Mouse (Mus musculus) limb, embryonic 14.5 days (tissue): ENCODE results near the gene Etnk2. TPM values are rescaled to one million over a fixed set of nuclear protein-coding genes. Genes with fewer than 3 reads are reported as not detected.

Experiments used
- ATAC-seq: fragments of 200-750 bp; cut with Nextera tagmentation; 2 replicates; pipeline ENCODE4 v1.8.0; 2017; ENCODE audit warnings: low read depth, moderate number of reproducible peaks, moderate TSS enrichment; ENCODE audit not compliant: low FRiP score
- DNase-seq: peaks from one replicate; pipeline ENCODE4 v3.0.0-alpha.2; 2015; ENCODE audit warnings: low spot score
- H3K27ac ChIP-seq: fragments of 300-500 bp; sonication (generic); replicated peaks from 2 replicates; pipeline ENCODE4 v1.5.1; 2014; ENCODE audit warnings: low read depth, mild to moderate bottlenecking, low read length, moderate library complexity, mixed read lengths
- H3K27me3 ChIP-seq: fragments of 300-500 bp; sonication (generic); 2 replicates; pipeline ENCODE4 v1.6.1; 2014; ENCODE audit warnings: low read length, mixed read lengths; ENCODE audit not compliant: control insufficient read depth, insufficient read depth
- H3K36me3 ChIP-seq: fragments of 300-500 bp; sonication (generic); 2 replicates; pipeline ENCODE4 v1.6.1; 2014; ENCODE audit warnings: mild to moderate bottlenecking, low read length, moderate library complexity, mixed read lengths; ENCODE audit not compliant: control insufficient read depth, insufficient read depth
- H3K4me1 ChIP-seq: fragments of 300-500 bp; sonication (generic); 2 replicates; pipeline ENCODE4 v1.6.1; 2014; ENCODE audit warnings: antibody characterized with exemption, low read length, mixed read lengths; ENCODE audit not compliant: control insufficient read depth, insufficient read depth
- H3K4me2 ChIP-seq: fragments of 300-500 bp; sonication (generic); replicated peaks from 2 replicates; pipeline ENCODE4 v1.6.1; 2014; ENCODE audit warnings: low read depth, mild to moderate bottlenecking, low read length, moderate library complexity; ENCODE audit not compliant: severe bottlenecking
- H3K4me3 ChIP-seq: fragments of 300-500 bp; sonication (generic); replicated peaks from 2 replicates; pipeline ENCODE4 v1.5.1; 2014; ENCODE audit warnings: low read length
- H3K9ac ChIP-seq: fragments of 300-500 bp; sonication (generic); 2 replicates; pipeline ENCODE4 v1.6.1; 2014; ENCODE audit warnings: mild to moderate bottlenecking, low read depth, low read length, moderate library complexity; ENCODE audit not compliant: severe bottlenecking
- H3K9me3 ChIP-seq: fragments of 300-500 bp; sonication (generic); 2 replicates; pipeline ENCODE4 v1.6.1; 2016; ENCODE audit warnings: low read length; ENCODE audit not compliant: control insufficient read depth
- POLR2A ChIP-seq: fragments of 200-500 bp; IDR thresholded peaks from 2 replicates; pipeline ENCODE4 v1.8.0; 2012; ENCODE audit warnings: inconsistent platforms, mild to moderate bottlenecking, moderate library complexity, borderline replicate concordance; ENCODE audit not compliant: insufficient read depth, insufficient read length; ENCODE audit errors: extremely low read depth
- WGBS: fragments of 180-500 bp; shearing (Covaris S2); extraction: QIAGEN DNeasy Blood & Tissue Kit; methylation state at CpG from one replicate; pipeline ENCODE4 v1.1.7; 2014; 5-methylcytosine and 5-hydroxymethylcytosine counted together
- polyA plus RNA-seq, 2 experiments: library from polyadenylated mRNA; depleted of rRNA in 1 of 2; stranded (reverse) in 1 of 2; unstranded in 1 of 2; fragments of >200 nt; fragmentation: Nextera tagmentation in 1 of 2; extraction: Ambion mirVana in 1 of 2; gene quantifications; 2 replicates each; pipeline versions ENCODE4 v1.2.1 to v1.2.3; 2012 to 2014

Gene Etnk2
- polyA plus RNA-seq, 2 experiments = 0.91 to 1.4 TPM

DNA sequence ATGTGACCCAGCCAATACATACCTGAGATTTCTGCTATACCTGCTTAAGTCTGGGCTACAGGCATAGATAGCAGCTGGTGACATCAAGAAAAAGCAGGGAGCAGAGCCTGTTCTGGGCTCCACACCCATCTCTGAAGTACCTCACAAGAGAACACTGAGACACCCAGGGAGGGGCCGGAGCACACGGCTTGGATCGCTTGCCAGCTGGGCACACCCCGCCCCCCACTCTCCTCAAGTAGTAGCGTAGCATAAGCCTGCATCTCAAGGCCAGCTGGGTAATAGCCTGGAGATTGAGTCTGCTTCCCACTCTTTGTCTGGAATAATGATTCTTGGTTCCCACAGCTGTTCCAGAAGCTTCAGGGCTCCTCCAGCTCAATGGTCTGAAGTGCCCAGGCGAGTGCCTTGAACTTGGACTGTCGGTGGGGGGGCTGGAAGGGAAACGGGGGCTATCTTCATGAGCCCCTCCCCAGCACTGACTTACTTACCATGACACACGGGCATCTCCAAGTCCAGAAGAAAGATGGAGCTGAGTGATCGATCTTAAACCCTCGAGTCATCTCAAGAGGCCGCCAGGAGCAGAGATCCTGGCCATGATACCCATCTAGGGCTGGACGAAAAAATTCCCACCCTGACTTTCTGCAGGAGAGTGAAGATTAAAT, 42.0 kb upstream of the Etnk2 start, which contains the start of gene Kiss1:
TSS of gene Kiss1 (plus strand) at position 609 of the 659 bp plus-strand sequence.
- Histone ChIP-seq H3K9me3 (no peaks in the 10 kb centered on the region), H3K27ac (no peak within 1 kb of the TSS), H3K36me3 (no peaks in the 10 kb centered on the region), H3K9ac (no peak within 1 kb of the TSS), H3K4me1 (no peaks in the 10 kb centered on the region), H3K4me2 (no peak within 1 kb of the TSS), H3K4me3 (no peak within 1 kb of the TSS), H3K27me3 (no peaks in the 10 kb centered on the region)
- WGBS = 82% methylated on average over 13 of the region's 13 CpGs
- ATAC-seq = no peak
- no peak for TF ChIP-seq POLR2A
- DNase-seq = no peak

- Histone ChIP-seq H3K4me3 (no peak overlapping the region), H3K27me3 (peaks cover 5% of the 10 kb centered on the region; the same call in 1 of the 2 replicates), H3K27ac (no peak overlapping the region), H3K36me3 (no peaks in the 10 kb centered on the region), H3K4me2 (no peak overlapping the region), H3K9ac (no peak overlapping the region), H3K4me1 (no peaks in the 10 kb centered on the region), H3K9me3 (no peaks in the 10 kb centered on the region)
- no peak for DNase-seq
- TF ChIP-seq POLR2A = no peak
- 28% methylated on average over 5 of the region's 5 CpGs for WGBS
- no peak for ATAC-seq
These were observed 40.0 kb upstream of the Etnk2 start for GRCm38 (mm10) chr1:133323333-133323732.

DNA sequence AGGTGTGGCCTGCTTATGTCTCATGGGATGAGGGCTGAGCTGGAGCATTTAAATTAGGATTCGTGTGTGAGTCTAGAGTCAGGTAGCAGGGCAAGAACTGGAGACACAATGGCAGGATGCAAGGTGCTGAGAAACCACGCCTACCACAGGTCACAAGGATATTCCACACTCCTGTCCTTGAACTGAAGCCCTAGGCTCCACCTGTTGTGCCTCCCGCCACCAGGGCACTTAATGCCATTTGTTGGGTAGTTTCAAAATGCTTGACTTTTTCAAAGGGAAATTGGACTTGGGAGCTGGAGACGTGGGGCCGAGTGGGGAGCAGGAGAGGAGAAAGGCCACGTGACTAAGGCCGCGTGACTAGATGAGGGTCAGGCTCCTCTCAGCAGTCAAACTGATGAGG, 37.4 kb upstream of the Etnk2 start:
- peaks cover 26% of the 10 kb centered on the region; the same call in 1 of the 2 replicates for H3K27me3 ChIP-seq
- 75% methylated on average over 8 of the region's 8 CpGs for WGBS
- DNase-seq (no peak), ATAC-seq (no peak)
- H3K4me3 ChIP-seq = no peak overlapping the region
- H3K4me2 ChIP-seq = no peak overlapping the region
- no peak overlapping the region for H3K27ac ChIP-seq
- H3K4me1 ChIP-seq = no peaks in the 10 kb centered on the region; the same call in none of the 2 replicates
- H3K9ac ChIP-seq = no peak overlapping the region
- H3K9me3 ChIP-seq = no peaks in the 10 kb centered on the region
- H3K36me3 ChIP-seq = no peaks in the 10 kb centered on the region
- TF ChIP-seq POLR2A = no peak

- Histone ChIP-seq H3K9me3 (no peaks in the 10 kb centered on the region), H3K4me2 (no peak overlapping the region), H3K4me1 (no peaks in the 10 kb centered on the region; the same call in none of the 2 replicates), H3K36me3 (no peaks in the 10 kb centered on the region), H3K4me3 (no peak overlapping the region), H3K9ac (no peak overlapping the region), H3K27me3 (peaks cover 26% of the 10 kb centered on the region; the same call in 1 of the 2 replicates), H3K27ac (no peak overlapping the region)
- DNase-seq (no peak), ATAC-seq (no peak)
- no peak for TF ChIP-seq POLR2A
- WGBS = 51% methylated on average over 5 of the region's 5 CpGs
These were observed 36.3 kb upstream of the Etnk2 start for GRCm38 (mm10) chr1:133327094-133327493.

DNA sequence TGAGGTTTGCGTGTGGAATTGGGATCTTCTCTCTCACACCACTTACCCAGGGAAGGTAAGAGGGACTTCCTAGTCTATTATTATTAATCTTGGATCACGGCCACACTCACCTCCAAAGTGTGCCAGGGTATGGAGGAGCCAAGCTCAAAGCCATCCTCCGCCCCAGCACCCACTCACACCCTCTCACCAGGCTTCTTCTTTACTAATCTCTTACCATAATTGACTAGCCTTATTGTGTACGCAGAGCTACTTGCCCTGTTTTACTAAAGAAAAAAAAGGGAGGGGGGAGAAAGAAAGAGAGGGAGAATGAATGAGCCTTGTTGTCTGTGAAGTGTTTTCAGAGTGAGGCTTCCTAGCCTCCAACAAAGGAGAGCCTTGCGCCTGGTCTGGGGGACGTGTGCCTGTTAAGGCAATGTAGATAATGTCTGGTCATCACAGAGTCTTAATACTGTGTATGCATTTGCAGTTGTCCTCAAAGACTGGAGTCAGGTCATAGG, 35.0 kb upstream of the Etnk2 start:
- H3K9ac ChIP-seq = no peak overlapping the region
- peaks cover 26% of the 10 kb centered on the region; the same call in 1 of the 2 replicates for H3K27me3 ChIP-seq
- no peak overlapping the region for H3K27ac ChIP-seq
- TF ChIP-seq POLR2A = no peak
- no peaks in the 10 kb centered on the region for H3K36me3 ChIP-seq
- no peaks in the 10 kb centered on the region for H3K9me3 ChIP-seq
- ATAC-seq (no peak), DNase-seq (no peak)
- WGBS = 85% methylated on average over 6 of the region's 6 CpGs
- no peaks in the 10 kb centered on the region; the same call in none of the 2 replicates for H3K4me1 ChIP-seq
- H3K4me2 ChIP-seq = no peak overlapping the region
- H3K4me3 ChIP-seq = no peak overlapping the region
